Mouse (Mus musculus): ENCODE measurements at regions not wholly inside any gene's neighbourhood (a gene's known extent, or its start where the extent isn't known, plus 50 kb on each side); places are given as distances from the start of the nearest gene placed in this dataset.

DNA sequence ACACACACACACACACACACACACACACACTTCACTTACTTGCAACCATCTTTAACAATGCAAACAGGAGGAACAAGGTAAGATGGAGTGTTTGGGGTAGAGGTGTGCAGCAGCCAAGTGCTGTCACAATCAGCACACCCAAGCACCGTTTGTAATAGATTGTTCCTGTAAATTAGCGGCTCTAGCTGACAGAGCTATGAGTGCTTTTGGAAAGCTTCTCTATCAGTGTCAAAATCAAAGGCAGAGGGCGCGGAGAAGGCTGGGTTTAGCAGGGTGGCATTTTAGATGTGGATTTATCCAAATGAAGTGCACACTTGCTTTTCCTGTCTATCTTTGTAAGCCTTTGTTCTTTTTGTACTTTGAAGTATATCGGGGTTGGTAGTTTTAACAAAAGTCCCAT is 184.6 kb downstream of the Cog6 start:
- TF ChIP-seq CTCF (conservative IDR thresholded peaks at IDR 0.05; ENCODE audit: insufficient read depth, insufficient read length, low read depth, low read length), result no peak
- TF ChIP-seq POLR2A (IDR thresholded peaks at IDR 0.05; ENCODE audit: low read depth, low read length), result no peak

Data from kidney, adult 2 months (tissue).